Mouse (Mus musculus) neural tube, embryonic 15.5 days (tissue): ENCODE data around the gene Palm. TPM values are rescaled to one million over a fixed set of nuclear protein-coding genes. Genes with fewer than 3 reads are reported as not detected.

ENCODE experiments used
- ATAC-seq: fragments of 200-750 bp; cut with Nextera tagmentation; 2 replicates; pipeline ENCODE4 v1.8.0; 2017; ENCODE audit warnings: mild to moderate bottlenecking, moderate TSS enrichment, moderate library complexity; ENCODE audit not compliant: low FRiP score
- H3K27ac ChIP-seq: fragments of 300-500 bp; sonication (generic); replicated peaks from 2 replicates; pipeline ENCODE4 v1.5.1; 2015; ENCODE audit warnings: mild to moderate bottlenecking, inconsistent platforms
- H3K27me3 ChIP-seq: fragments of 300-500 bp; sonication (generic); replicated peaks from 2 replicates; pipeline ENCODE4 v1.6.1; 2015; ENCODE audit warnings: inconsistent platforms
- H3K36me3 ChIP-seq: fragments of 300-500 bp; sonication (generic); 2 replicates; pipeline ENCODE4 v1.6.1; 2015; ENCODE audit warnings: inconsistent platforms
- H3K4me1 ChIP-seq: fragments of 300-500 bp; sonication (generic); 2 replicates; pipeline ENCODE4 v1.6.1; 2015; ENCODE audit warnings: inconsistent platforms
- H3K4me2 ChIP-seq: fragments of 300-500 bp; sonication (generic); 2 replicates; pipeline ENCODE4 v1.6.1; 2015; ENCODE audit warnings: inconsistent platforms, mild to moderate bottlenecking, moderate library complexity
- H3K4me3 ChIP-seq: fragments of 300-500 bp; sonication (generic); replicated peaks from 2 replicates; pipeline ENCODE4 v1.5.1; 2015; ENCODE audit warnings: mild to moderate bottlenecking, inconsistent platforms
- H3K9ac ChIP-seq: fragments of 300-500 bp; sonication (generic); replicated peaks from 2 replicates; pipeline ENCODE4 v1.6.1; 2015; ENCODE audit warnings: mild to moderate bottlenecking, inconsistent platforms
- H3K9me3 ChIP-seq: fragments of 300-500 bp; sonication (generic); replicated peaks from 2 replicates; pipeline ENCODE4 v1.6.1; 2016; ENCODE audit warnings: inconsistent platforms
- WGBS: fragments of 180-500 bp; shearing (Covaris S2); methylation state at CpG from one replicate; pipeline ENCODE4 v1.1.7; 2015; ENCODE audit warnings: mixed read lengths; 5-methylcytosine and 5-hydroxymethylcytosine counted together
- polyA plus RNA-seq: library from polyadenylated mRNA; unstranded; fragments of >200 nt; fragmentation: Nextera tagmentation; extraction: Ambion mirVana; gene quantifications from 2 replicates; pipeline ENCODE4 v1.2.1, GENCODE M21; 2015

Palm gene
- polyA plus RNA-seq, 1 experiment from 2014 or later: 256 TPM

GRCm38 (mm10) chr10:79760603-79761143 lies 32.7 kb upstream of the Palm start:
- Histone ChIP-seq H3K9me3 (no peaks in the 10 kb centered on the region), H3K27ac (no peak overlapping the region), H3K4me2 (no peak overlapping the region), H3K36me3 (peaks cover 59% of the 10 kb centered on the region), H3K4me3 (no peak overlapping the region), H3K9ac (no peak overlapping the region), H3K4me1 (peaks cover 28% of the 10 kb centered on the region), H3K27me3 (no peaks in the 10 kb centered on the region)
- no peak for ATAC-seq
- 90% methylated on average over 11 of the region's 11 CpGs for WGBS

GRCm38 (mm10) chr10:79762875-79763274 lies 30.5 kb upstream of the Palm start:
- WGBS: 86% methylated on average over 3 of the region's 3 CpGs
- no peak overlapping the region for H3K4me2 ChIP-seq
- ATAC-seq: no peak
- peaks cover 40% of the 10 kb centered on the region for H3K36me3 ChIP-seq
- no peak overlapping the region for H3K9ac ChIP-seq
- H3K27me3 ChIP-seq: no peaks in the 10 kb centered on the region
- no peaks in the 10 kb centered on the region for H3K9me3 ChIP-seq
- H3K4me1 ChIP-seq: peaks cover 38% of the 10 kb centered on the region
- no peak overlapping the region for H3K4me3 ChIP-seq
- no peak overlapping the region for H3K27ac ChIP-seq

- no peak for ATAC-seq
- H3K4me3 ChIP-seq: no peak overlapping the region
- peaks cover 27% of the 10 kb centered on the region for H3K36me3 ChIP-seq
- H3K27me3 ChIP-seq: no peaks in the 10 kb centered on the region
- peaks cover 46% of the 10 kb centered on the region for H3K4me1 ChIP-seq
- H3K4me2 ChIP-seq: no peak overlapping the region; the same call in 1 of the 2 replicates
- H3K9ac ChIP-seq: no peak overlapping the region
- WGBS: 87% methylated on average over 7 of the region's 7 CpGs
- H3K27ac ChIP-seq: no peak overlapping the region
- H3K9me3 ChIP-seq: no peaks in the 10 kb centered on the region
These were observed 29.1 kb upstream of the Palm start for GRCm38 (mm10) chr10:79764234-79764633.

- ATAC-seq: no peak
- H3K4me3 ChIP-seq: peak overlapping the region; percentile 81
- no peaks in the 10 kb centered on the region for H3K27me3 ChIP-seq
- H3K9ac ChIP-seq: peak overlapping the region; percentile 97
- no peak overlapping the region for H3K27ac ChIP-seq
- H3K4me1 ChIP-seq: peaks cover 46% of the 10 kb centered on the region
- H3K36me3 ChIP-seq: peaks cover 18% of the 10 kb centered on the region
- peak overlapping the region; percentile 92 for H3K4me2 ChIP-seq
- 81% methylated on average over 2 of the region's 2 CpGs for WGBS
- no peaks in the 10 kb centered on the region for H3K9me3 ChIP-seq
These were observed 28.1 kb upstream of the Palm start for GRCm38 (mm10) chr10:79765228-79765745.

GRCm38 (mm10) chr10:79766001-79766507 lies 27.3 kb upstream of the Palm start:
- Histone ChIP-seq H3K27me3 (0 out of 2 replicates have a peak, but pooled peaks cover 4% of the 10 kb centered on the region), H3K4me1 (peaks cover 46% of the 10 kb centered on the region), H3K9ac (peak overlapping the region; percentile 97), H3K9me3 (no peaks in the 10 kb centered on the region), H3K4me2 (peak overlapping the region; percentile 92), H3K4me3 (peak overlapping the region; percentile 81), H3K36me3 (peaks cover 11% of the 10 kb centered on the region), H3K27ac (peak overlapping the region; percentile 93)
- ATAC-seq: no peak; the same call in 1 of the 2 replicates
- 11% methylated on average over 16 of the region's 16 CpGs for WGBS

GRCm38 (mm10) chr10:79766508-79767325 lies 26.7 kb upstream of the Palm start, which contains the start of gene Rnf126:
TSS of gene Rnf126 (minus strand) at chr10:79766952.
- Histone ChIP-seq H3K4me3 (peak within 1 kb of the TSS; percentile 81), H3K9ac (peak within 1 kb of the TSS; percentile 97), H3K4me2 (peak within 1 kb of the TSS; percentile 92), H3K27me3 (0 out of 2 replicates have a peak, but pooled peaks cover 4% of the 10 kb centered on the region), H3K27ac (peak within 1 kb of the TSS; percentile 93), H3K9me3 (no peaks in the 10 kb centered on the region), H3K4me1 (peaks cover 46% of the 10 kb centered on the region), H3K36me3 (peaks cover 4% of the 10 kb centered on the region)
- under 1% methylated on average over 92 of the region's 101 CpGs for WGBS
- peak; percentile 90 for ATAC-seq

- peak; percentile 87 for ATAC-seq
- H3K27ac ChIP-seq: peak overlapping the region; percentile 93
- 0 out of 2 replicates have a peak, but pooled peaks cover 4% of the 10 kb centered on the region for H3K27me3 ChIP-seq
- H3K9me3 ChIP-seq: no peaks in the 10 kb centered on the region
- peak overlapping the region; percentile 92 for H3K4me2 ChIP-seq
- H3K9ac ChIP-seq: peak overlapping the region; percentile 97
- H3K36me3 ChIP-seq: no peaks in the 10 kb centered on the region
- H3K4me1 ChIP-seq: peaks cover 46% of the 10 kb centered on the region
- peak overlapping the region; percentile 81 for H3K4me3 ChIP-seq
- 12% methylated on average over 40 of the region's 40 CpGs for WGBS
These were observed 25.8 kb upstream of the Palm start for GRCm38 (mm10) chr10:79767372-79768244.

- ATAC-seq: no peak
- no peaks in the 10 kb centered on the region for H3K9me3 ChIP-seq
- H3K4me1 ChIP-seq: peaks cover 41% of the 10 kb centered on the region
- WGBS: under 1% methylated on average over 5 of the region's 5 CpGs
- peak overlapping the region; percentile 21; the same call in 1 of the 2 replicates for H3K9ac ChIP-seq
- H3K27me3 ChIP-seq: 0 out of 2 replicates have a peak, but pooled peaks cover 4% of the 10 kb centered on the region
- no peaks in the 10 kb centered on the region for H3K36me3 ChIP-seq
- peak overlapping the region; percentile 92 for H3K4me2 ChIP-seq
- H3K4me3 ChIP-seq: 0 out of 2 replicates have a peak overlapping the region, but pooled peaks have one; percentile 81
- H3K27ac ChIP-seq: no peak overlapping the region
These were observed 25.0 kb upstream of the Palm start for GRCm38 (mm10) chr10:79768400-79768799.

- 0 out of 2 replicates have a peak, but pooled peaks cover 4% of the 10 kb centered on the region for H3K27me3 ChIP-seq
- no peak overlapping the region for H3K4me3 ChIP-seq
- H3K4me1 ChIP-seq: peaks cover 32% of the 10 kb centered on the region
- no peaks in the 10 kb centered on the region for H3K36me3 ChIP-seq
- no peak overlapping the region for H3K27ac ChIP-seq
- H3K9ac ChIP-seq: no peak overlapping the region
- ATAC-seq: no peak
- 48% methylated on average over 4 of the region's 4 CpGs for WGBS
- no peak overlapping the region for H3K4me2 ChIP-seq
- no peaks in the 10 kb centered on the region for H3K9me3 ChIP-seq
These were observed 24.0 kb upstream of the Palm start for GRCm38 (mm10) chr10:79769329-79769728.

GRCm38 (mm10) chr10:79772320-79772719 lies 21.1 kb upstream of the Palm start:
- H3K9me3 ChIP-seq: no peaks in the 10 kb centered on the region
- H3K4me3 ChIP-seq: no peak overlapping the region
- H3K27me3 ChIP-seq: peaks cover 15% of the 10 kb centered on the region
- no peak overlapping the region for H3K9ac ChIP-seq
- peaks cover 19% of the 10 kb centered on the region for H3K4me1 ChIP-seq
- WGBS: 93% methylated on average over 3 of the region's 3 CpGs
- no peaks in the 10 kb centered on the region for H3K36me3 ChIP-seq
- no peak overlapping the region for H3K27ac ChIP-seq
- no peak overlapping the region for H3K4me2 ChIP-seq
- ATAC-seq: no peak

GRCm38 (mm10) chr10:79773208-79773607 lies 20.2 kb upstream of the Palm start:
- H3K4me2 ChIP-seq: no peak overlapping the region
- no peak overlapping the region for H3K9ac ChIP-seq
- peaks cover 20% of the 10 kb centered on the region for H3K4me1 ChIP-seq
- no peaks in the 10 kb centered on the region for H3K36me3 ChIP-seq
- 92% methylated on average over 2 of the region's 2 CpGs for WGBS
- ATAC-seq: no peak
- H3K27ac ChIP-seq: no peak overlapping the region
- H3K9me3 ChIP-seq: no peaks in the 10 kb centered on the region
- no peak overlapping the region for H3K4me3 ChIP-seq
- peaks cover 23% of the 10 kb centered on the region for H3K27me3 ChIP-seq
